Mouse (Mus musculus) CH12.LX (cell line): ENCODE measurements around the gene Olfr1320.
"Not testable (repeated sequence)": the region's sequence is repeated elsewhere in the genome, so short reads cannot be mapped to it uniquely, and the experiment has no call there.

Experiments
- BHLHE40 ChIP-seq: IDR thresholded peaks from 2 replicates; pipeline ENCODE4 v1.6.1; 2011; ENCODE audit warnings: mild to moderate bottlenecking, low read depth, low read length, improper control_type of control experiment
- CTCF ChIP-seq, 2 experiments: IDR thresholded peaks in 1 of 2; conservative IDR thresholded peaks in 1 of 2; 2 replicates each; pipeline ENCODE4 v1.5.1; 2011 to 2012; ENCODE audit warnings: low read depth in 2 of 2, low read length in 2 of 2, improper control_type of control experiment in 1 of 2, inconsistent platforms in 1 of 2, mild to moderate bottlenecking in 1 of 2, moderate library complexity in 1 of 2
- ELF1 ChIP-seq: IDR thresholded peaks from 2 replicates; pipeline ENCODE4 v1.6.1; 2014; ENCODE audit warnings: low read depth, mild to moderate bottlenecking, inconsistent platforms, low read length, improper control_type of control experiment
- MAZ ChIP-seq: IDR thresholded peaks from 2 replicates; pipeline ENCODE4 v1.6.1; 2012; ENCODE audit warnings: low read depth, mild to moderate bottlenecking, inconsistent platforms, low read length, improper control_type of control experiment, moderate library complexity
- MEF2A ChIP-seq: IDR thresholded peaks from 2 replicates; pipeline ENCODE4 v1.6.1; 2014; ENCODE audit warnings: low read depth, mild to moderate bottlenecking, inconsistent platforms, low read length, improper control_type of control experiment, borderline replicate concordance
- RAD21 ChIP-seq: IDR thresholded peaks from 2 replicates; pipeline ENCODE4 v1.6.1; 2011; ENCODE audit warnings: low read depth, mild to moderate bottlenecking, low read length, improper control_type of control experiment, moderate library complexity
- TBP ChIP-seq: conservative IDR thresholded peaks from 2 replicates; pipeline ENCODE4 v1.6.1; 2011; ENCODE audit warnings: low read depth, low read length, improper control_type of control experiment
- USF1 ChIP-seq: IDR thresholded peaks from 2 replicates; pipeline ENCODE4 v1.6.1; 2014; ENCODE audit warnings: low read depth, mild to moderate bottlenecking, inconsistent platforms, low read length, improper control_type of control experiment
- ZC3H11A ChIP-seq: IDR thresholded peaks from 2 replicates; pipeline ENCODE4 v1.6.1; 2012; ENCODE audit warnings: low read depth, mild to moderate bottlenecking, inconsistent platforms, low read length, improper control_type of control experiment

- TF ChIP-seq MAZ; ZC3H11A; USF1; BHLHE40; MEF2A; CTCF (conservative IDR thresholded peaks at IDR 0.05 in 1 of 2, IDR thresholded peaks at IDR 0.05 in 1 of 2; ENCODE audit: low read depth in 2 of 2, low read length in 2 of 2); ELF1; RAD21; TBP: not testable (repeated sequence)
These were observed 11.4 kb upstream of the Olfr1320 start for GRCm38 (mm10) chrX:49660781-49661180.
